Mouse (Mus musculus): ENCODE data around the gene Gria2.

- TF ChIP-seq EP300 (IDR thresholded peaks at IDR 0.05; ENCODE audit: low read depth) (no peak), CTCF (IDR thresholded peaks at IDR 0.05; ENCODE audit: low read depth) (no peak)
These were observed 26.7 kb downstream of the Gria2 start for GRCm38 (mm10) chr3:80775971-80776370.
